Mouse (Mus musculus) T-helper 17 cell (primary cell): Measurements from ENCODE around the gene Spata2.

Experiments used
- in situ Hi-C, 2 experiments: fragments of 300-600 bp; cut with MboI, MseI; formaldehyde crosslinking; loops; 1 replicate in 1 of 2; 2 replicates in 1 of 2; pipeline ENCODE4 v1.15.1; 2025; ENCODE audit warnings: high pct_unique_total_duplicates in 2 of 2

Gene Spata2

DNA sequence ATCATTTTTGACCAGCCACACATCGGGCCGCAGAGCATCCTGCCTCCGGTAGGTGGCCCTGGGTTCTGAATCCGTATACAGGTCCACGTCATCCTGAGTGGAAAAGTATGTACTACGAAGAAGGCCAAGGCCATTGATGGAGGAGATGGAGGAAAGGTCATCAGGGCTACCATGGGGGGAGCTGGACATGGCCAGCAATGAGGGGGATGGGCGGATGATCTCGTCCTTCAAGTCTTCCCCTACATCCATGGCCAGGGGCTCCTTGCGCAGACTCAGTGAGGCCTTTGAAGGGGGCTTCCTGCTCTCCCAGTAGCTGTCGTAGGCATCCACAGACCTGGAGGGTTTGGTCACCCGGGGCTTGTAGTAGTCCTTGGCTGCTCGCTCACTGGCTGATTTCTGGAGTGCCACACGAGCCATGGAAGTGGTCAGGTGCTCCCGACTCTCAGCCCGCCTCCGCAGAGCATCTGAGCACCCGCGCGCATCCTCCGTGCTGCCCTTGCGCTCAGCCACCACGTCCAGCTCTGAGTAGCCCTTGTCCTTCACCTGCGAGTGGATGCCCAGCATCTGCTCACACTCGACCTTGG lies 8.8 kb downstream of the Spata2 start:
- in situ Hi-C loops: no loop called here

DNA sequence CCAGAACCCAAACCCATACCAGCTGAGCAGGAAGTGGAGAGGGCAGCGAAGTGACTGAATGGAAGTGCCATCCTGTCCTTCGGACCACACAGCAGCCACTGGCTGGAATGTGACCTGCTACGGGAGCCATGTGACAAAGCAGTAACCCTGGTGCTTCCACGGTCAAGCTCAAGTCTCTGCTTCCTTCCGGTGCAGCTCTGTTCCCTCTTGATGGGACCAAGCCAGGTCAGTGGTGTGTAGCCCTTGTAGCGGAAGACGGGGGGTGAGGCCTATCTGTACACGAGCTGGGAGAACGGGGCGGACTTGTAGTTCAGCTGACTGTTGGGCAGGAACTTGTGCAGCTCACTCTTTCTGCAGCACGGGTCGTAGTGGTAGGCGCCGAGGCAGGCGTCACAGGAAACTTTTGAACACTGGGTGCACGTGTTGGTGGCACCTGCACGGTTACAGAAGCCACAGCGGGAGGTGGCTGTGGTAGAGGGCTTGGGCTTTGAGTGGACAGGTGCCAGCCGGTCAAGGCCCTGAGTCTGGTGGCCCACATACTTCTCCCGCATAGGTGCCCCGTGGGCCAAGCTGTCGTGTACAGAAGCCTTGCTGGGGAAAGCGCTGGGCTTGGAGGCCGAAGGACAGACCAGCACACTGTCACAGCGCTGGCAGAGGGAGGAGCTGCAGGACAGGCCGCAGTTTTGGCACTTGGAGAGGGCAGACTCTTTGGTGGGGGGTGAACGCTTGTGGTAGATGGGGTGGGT lies 9.4 kb downstream of the Spata2 start:
- in situ Hi-C loops: no loop called here

DNA sequence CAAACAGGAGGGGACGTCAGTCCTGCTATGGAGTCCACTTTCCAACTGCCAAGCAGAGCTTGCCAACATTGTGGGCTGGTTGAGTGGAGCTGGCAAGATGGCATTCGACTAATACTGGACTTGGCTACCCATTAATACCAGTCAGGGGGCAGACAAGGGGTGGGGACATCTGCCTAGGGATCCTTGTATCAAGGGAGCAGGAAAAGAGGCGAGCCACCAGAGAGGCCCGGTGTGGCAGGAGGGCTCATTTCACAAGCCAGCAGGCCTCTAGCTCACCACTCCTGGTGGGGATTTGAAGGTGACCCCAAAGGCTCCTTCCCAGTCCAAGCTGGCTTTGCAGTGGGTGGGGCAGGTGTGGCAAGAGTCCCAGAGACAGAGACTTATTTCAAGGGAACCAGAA lies 10.0 kb downstream of the Spata2 start:
- in situ Hi-C loops: no loop called here

GRCm38 (mm10) chr2:167479501-167479900 lies 13.2 kb downstream of the Spata2 start:
- in situ Hi-C loops: no loop called here

DNA sequence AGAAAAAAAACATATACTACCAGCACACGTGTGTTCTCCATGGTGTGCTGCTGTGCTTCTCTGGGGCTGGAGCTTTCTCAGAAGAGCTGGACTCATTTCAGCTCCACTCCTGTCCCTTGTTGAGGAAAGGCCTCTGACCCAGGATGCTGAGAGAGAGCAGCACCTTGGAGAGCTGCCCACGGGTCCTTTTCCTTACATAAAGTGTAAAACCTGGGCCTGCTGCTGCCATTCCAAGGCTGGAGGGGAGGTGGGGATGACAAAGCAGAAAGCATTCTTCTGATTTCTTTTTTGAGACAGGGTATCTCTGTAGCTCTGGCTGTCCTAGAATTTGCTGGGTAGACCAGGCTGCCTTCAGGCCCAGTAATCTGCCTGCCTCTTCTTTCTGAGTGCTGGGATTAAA lies 14.6 kb downstream of the Spata2 start:
- in situ Hi-C loops: no loop called here

DNA sequence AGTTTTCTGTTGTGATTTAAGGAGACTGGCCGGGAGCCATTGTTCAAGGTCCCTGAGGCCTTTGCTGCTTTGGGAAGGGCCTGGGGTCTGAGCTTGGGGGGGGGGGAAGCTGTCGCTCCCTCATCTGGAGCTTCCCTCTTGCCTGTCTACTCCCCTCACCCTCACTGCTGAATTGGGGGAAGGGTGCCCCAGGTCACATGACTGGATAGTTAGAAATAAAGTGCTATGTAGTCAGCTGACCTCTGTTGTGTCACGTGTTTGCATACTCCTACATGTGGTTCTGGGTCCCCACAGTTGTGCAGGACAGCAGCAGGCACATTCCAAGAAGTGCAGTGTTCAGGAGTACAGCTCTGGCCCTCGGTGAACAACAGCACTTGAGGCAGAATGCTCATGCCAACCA lies 15.9 kb downstream of the Spata2 start:
- in situ Hi-C loops: no loop called here

- in situ Hi-C loops: no loop called here
Measured at GRCm38 (mm10) chr2:167476200-167476688, 16.4 kb downstream of the Spata2 start.

- in situ Hi-C loops: no loop called here
Measured at GRCm38 (mm10) chr2:167475596-167475995, 17.1 kb downstream of the Spata2 start.

- in situ Hi-C loops: no loop called here
Measured at GRCm38 (mm10) chr2:167474218-167474617, 18.5 kb downstream of the Spata2 start.

DNA sequence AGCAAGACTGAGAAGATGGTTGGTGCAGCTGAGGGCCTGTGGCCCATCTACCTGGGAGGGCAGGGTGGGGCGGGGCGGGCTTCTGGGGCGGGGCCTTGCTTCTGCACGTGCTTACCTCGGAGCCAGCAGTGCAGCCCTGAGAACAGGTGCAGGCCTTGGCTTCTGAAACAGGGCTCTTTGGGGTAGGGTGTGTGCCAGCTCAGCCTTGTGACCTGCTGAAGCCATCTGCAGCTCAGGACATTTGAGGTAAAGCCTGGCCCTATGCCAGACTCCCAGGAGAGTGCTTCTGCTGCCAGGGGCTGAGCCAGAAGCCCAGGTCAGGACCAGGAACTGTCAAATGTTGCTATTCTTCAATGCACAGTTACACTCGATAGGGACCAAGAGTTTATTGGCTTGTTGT lies 21.1 kb downstream of the Spata2 start:
- in situ Hi-C loops: no loop called here

- in situ Hi-C loops: no loop called here
Measured at GRCm38 (mm10) chr2:167470611-167471010, 22.1 kb downstream of the Spata2 start.

DNA sequence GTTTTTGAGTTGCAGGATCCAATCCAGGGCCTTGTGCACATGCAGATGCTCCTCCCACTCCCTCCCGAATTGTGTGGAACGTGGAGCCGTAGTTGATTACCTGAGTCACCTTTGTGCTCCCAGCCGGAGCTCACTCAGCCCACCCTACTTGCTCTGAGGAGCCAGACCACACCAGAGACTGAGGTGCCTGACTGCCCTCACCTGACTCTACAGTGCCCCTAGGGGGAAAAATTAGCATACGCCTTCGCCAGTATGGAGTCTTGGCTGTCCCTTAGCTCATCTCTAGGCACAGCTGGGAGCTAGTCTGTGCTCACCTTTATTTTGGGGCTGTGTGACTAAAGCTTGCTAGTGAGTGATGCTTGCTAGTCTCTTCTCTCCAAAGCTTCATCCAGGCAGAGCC lies 24.2 kb downstream of the Spata2 start:
- in situ Hi-C loops: no loop called here

GRCm38 (mm10) chr2:167467214-167467613 lies 25.5 kb downstream of the Spata2 start:
- in situ Hi-C loops: no loop called here

DNA sequence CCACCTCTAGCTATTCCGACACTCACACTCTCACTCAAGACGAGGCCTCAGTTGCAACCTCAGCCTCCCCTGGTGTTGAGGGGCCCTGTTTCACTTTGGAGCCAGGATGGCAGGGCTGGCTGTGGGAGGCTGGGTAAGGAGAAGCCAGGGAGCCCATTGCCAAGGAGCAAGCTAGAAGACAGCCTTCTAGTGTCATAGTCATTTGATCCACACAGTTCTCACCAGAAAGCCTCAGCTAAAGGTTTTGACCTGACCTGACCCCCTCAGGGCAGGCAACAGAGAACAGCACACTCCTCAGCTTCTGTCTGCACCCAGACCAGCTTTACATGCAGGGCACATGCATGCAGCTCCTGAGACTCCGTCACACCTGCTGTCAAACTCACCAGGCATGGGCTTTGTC lies 26.7 kb downstream of the Spata2 start:
- in situ Hi-C loops: no loop called here

GRCm38 (mm10) chr2:167463802-167464201 lies 28.9 kb downstream of the Spata2 start:
- in situ Hi-C loops: no loop called here

DNA sequence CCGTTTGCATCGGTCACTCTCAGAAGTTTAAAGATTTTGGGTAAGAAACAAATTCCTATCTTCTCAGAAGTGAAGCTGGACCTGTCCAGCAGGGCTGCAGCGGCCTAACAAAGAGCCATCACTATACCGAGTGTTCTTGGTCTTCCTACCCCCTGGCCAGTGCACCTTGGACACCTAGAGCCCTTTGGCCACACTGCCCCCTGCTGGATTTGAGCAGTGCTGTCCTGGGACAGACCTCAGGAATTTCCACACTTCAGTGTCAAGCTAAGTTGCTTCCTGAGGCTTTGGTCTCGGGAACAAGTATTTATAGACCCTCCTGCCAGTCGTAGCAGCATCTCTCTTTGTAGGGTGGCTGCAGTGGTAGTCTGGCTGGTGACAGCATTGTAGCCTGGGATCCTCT lies 29.7 kb downstream of the Spata2 start:
- in situ Hi-C loops: no loop called here

- in situ Hi-C loops: no loop called here
Measured at GRCm38 (mm10) chr2:167459071-167459865, 33.4 kb downstream of the Spata2 start.

DNA sequence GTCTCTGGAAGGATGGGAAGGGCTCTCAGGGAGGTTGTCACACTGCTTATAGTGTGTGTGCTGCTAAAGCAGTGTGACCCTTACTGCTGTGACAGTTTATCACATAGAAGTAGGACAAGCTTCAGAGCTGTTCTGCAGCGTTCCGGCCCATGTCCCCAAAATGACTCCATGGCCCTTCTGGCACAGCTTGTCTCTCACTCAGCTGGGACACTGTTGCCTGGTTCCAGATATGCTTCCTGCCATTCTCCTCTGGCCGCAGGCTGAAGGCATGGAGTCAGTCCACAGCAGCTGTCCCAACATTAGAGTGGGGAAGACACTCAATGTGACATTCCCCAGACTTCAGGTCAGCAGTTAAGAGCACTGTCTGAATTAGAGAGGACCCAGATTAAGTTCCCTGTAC lies 34.1 kb downstream of the Spata2 start:
- in situ Hi-C loops: no loop called here

- in situ Hi-C loops: no loop called here
Measured at GRCm38 (mm10) chr2:167457213-167457612, 35.5 kb downstream of the Spata2 start.

GRCm38 (mm10) chr2:167456361-167457020 lies 36.2 kb downstream of the Spata2 start:
- in situ Hi-C loops: no loop called here

DNA sequence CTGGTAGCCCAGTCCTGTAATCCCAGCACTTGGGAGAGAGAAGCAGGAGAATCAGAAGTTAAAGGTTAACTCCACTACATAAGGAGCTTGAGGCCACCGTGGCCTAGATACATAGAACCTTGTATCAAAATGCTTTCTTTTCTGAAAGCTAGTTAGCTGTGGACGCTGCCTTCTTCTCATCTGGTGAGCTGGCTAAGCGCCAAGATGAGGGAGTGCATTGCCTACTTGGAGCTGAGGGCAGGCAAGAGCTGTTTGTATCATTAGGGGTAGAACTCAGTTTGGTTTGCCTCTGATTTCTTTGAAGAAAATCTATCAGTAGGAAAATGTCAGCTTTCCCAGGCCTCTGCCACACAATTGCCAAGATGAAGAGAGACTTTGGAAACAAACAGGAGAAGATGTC lies 38.9 kb downstream of the Spata2 start:
- in situ Hi-C loops: no loop called here

DNA sequence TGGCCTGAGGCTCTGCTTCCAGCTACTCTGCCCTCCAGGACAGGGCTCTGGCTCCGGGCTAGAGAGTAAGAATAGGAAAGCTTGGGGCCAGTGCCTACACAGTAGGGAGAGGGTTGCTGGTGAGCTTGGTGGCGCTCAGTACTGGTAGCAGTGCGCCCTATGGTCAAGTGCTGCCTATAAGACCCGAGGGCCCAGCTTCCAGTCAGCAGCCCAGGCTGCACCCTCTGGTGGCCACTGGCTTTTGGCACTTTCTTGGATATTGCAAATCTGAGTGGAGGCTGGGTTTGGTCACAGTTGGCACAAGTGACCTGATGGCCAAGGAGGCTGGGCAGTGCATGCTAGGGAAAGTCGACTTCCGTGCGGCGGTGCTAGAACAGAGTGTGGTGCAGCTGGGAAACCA lies 42.0 kb downstream of the Spata2 start:
- in situ Hi-C loops: no loop called here
